Mouse (Mus musculus) heart, embryonic 13.5 days (tissue): ENCODE data around the gene Cic. TPM values are rescaled to one million over a fixed set of nuclear protein-coding genes. Genes with fewer than 3 reads are reported as not detected.
"Not testable (repeated sequence)": the region's sequence is repeated elsewhere in the genome, so short reads cannot be mapped to it uniquely, and the experiment has no call there.

Source experiments
- ATAC-seq: fragments of 200-750 bp; cut with Nextera tagmentation; 2 replicates; pipeline ENCODE4 v1.8.0; 2017; ENCODE audit warnings: moderate TSS enrichment; ENCODE audit not compliant: insufficient number of reproducible peaks, low FRiP score, low TSS enrichment; ENCODE audit errors: extremely low read depth
- H3K27ac ChIP-seq: fragments of 300-500 bp; sonication (generic); replicated peaks from 2 replicates; pipeline ENCODE4 v1.5.1; 2015; ENCODE audit warnings: moderate library complexity, mild to moderate bottlenecking, inconsistent platforms
- H3K27me3 ChIP-seq: fragments of 300-500 bp; sonication (generic); replicated peaks from 2 replicates; pipeline ENCODE4 v1.6.1; 2015; ENCODE audit warnings: mild to moderate bottlenecking, inconsistent platforms
- H3K36me3 ChIP-seq: fragments of 300-500 bp; sonication (generic); 2 replicates; pipeline ENCODE4 v1.6.1; 2015; ENCODE audit warnings: mild to moderate bottlenecking, inconsistent platforms
- H3K4me1 ChIP-seq: fragments of 300-500 bp; sonication (generic); 2 replicates; pipeline ENCODE4 v1.6.1; 2015; ENCODE audit warnings: inconsistent platforms
- H3K4me2 ChIP-seq: fragments of 300-500 bp; sonication (generic); 2 replicates; pipeline ENCODE4 v1.6.1; 2015; ENCODE audit warnings: inconsistent platforms, mild to moderate bottlenecking, moderate library complexity
- H3K4me3 ChIP-seq: fragments of 300-500 bp; sonication (generic); 2 replicates; pipeline ENCODE4 v1.5.1; 2015; ENCODE audit warnings: moderate library complexity, mild to moderate bottlenecking, inconsistent platforms
- H3K9ac ChIP-seq: fragments of 300-500 bp; sonication (generic); 2 replicates; pipeline ENCODE4 v1.6.1; 2015; ENCODE audit warnings: inconsistent platforms, mild to moderate bottlenecking, moderate library complexity
- H3K9me3 ChIP-seq: fragments of 300-500 bp; sonication (generic); 2 replicates; pipeline ENCODE4 v1.6.1; 2016; ENCODE audit warnings: inconsistent platforms
- WGBS: fragments of 180-500 bp; shearing (Covaris S2); methylation state at CpG from one replicate; pipeline ENCODE4 v1.1.7; 2015; ENCODE audit warnings: mixed read lengths; 5-methylcytosine and 5-hydroxymethylcytosine counted together
- polyA plus RNA-seq: library from polyadenylated mRNA; unstranded; fragments of >200 nt; fragmentation: Nextera tagmentation; extraction: Ambion mirVana; gene quantifications from 2 replicates; pipeline ENCODE4 v1.2.1, GENCODE M21; 2015

Gene Cic
- polyA plus RNA-seq, 1 experiment from 2014 or later = 22.9 TPM

GRCm38 (mm10) chr7:25263968-25264870 is 3.3 kb upstream of the Cic start:
- WGBS = 36% methylated on average over 17 of the region's 17 CpGs
- H3K36me3 ChIP-seq = no peaks in the 10 kb centered on the region
- H3K9ac ChIP-seq = peak overlapping the region; percentile 7; the same call in 1 of the 2 replicates

GRCm38 (mm10) chr7:25265743-25266142 is 1.8 kb upstream of the Cic start:
- not testable (repeated sequence) for H3K27ac ChIP-seq, ATAC-seq, H3K9ac ChIP-seq, H3K9me3 ChIP-seq, H3K4me2 ChIP-seq, H3K27me3 ChIP-seq, H3K4me3 ChIP-seq, H3K36me3 ChIP-seq
- 67% methylated on average over 5 of the region's 5 CpGs for WGBS
- peaks cover 37% of the 10 kb centered on the region for H3K4me1 ChIP-seq

More at GRCm38 (mm10) chr7:25263968-25264870, 3.3 kb upstream of the Cic start:
- no peak for ATAC-seq
- H3K27ac ChIP-seq = no peak overlapping the region
- H3K9me3 ChIP-seq = no peaks in the 10 kb centered on the region
- H3K27me3 ChIP-seq = no peaks in the 10 kb centered on the region
- H3K4me1 ChIP-seq = peaks cover 21% of the 10 kb centered on the region
- no peak overlapping the region for H3K4me3 ChIP-seq
- H3K4me2 ChIP-seq = no peak overlapping the region

GRCm38 (mm10) chr7:25266180-25266962 is 1.1 kb upstream of the Cic start:
- 79% methylated on average over 8 of the region's 8 CpGs for WGBS
- H3K9me3 ChIP-seq = no peaks in the 10 kb centered on the region
- ATAC-seq = no peak
- peak overlapping the region; percentile 85; the same call in 1 of the 2 replicates for H3K9ac ChIP-seq
- H3K27ac ChIP-seq = no peak overlapping the region
- H3K4me2 ChIP-seq = peak overlapping the region; percentile 74
- H3K36me3 ChIP-seq = peaks cover 10% of the 10 kb centered on the region
- H3K27me3 ChIP-seq = no peaks in the 10 kb centered on the region
- no peak overlapping the region for H3K4me3 ChIP-seq
- peaks cover 37% of the 10 kb centered on the region for H3K4me1 ChIP-seq

GRCm38 (mm10) chr7:25267751-25268463 is 403 bp downstream of the Cic start:
- peak overlapping the region; percentile 93 for H3K27ac ChIP-seq
- H3K4me2 ChIP-seq = peak overlapping the region; percentile 88
- H3K9ac ChIP-seq = peak overlapping the region; percentile 97
- peak; percentile 91 for ATAC-seq
- WGBS = under 1% methylated on average over 33 of the region's 33 CpGs
- no peaks in the 10 kb centered on the region for H3K9me3 ChIP-seq
- peaks cover 47% of the 10 kb centered on the region for H3K4me1 ChIP-seq
- peak overlapping the region; percentile 85 for H3K4me3 ChIP-seq
- no peaks in the 10 kb centered on the region for H3K27me3 ChIP-seq
- H3K36me3 ChIP-seq = peaks cover 25% of the 10 kb centered on the region

GRCm38 (mm10) chr7:25268588-25268987 is 1.1 kb downstream of the Cic start:
- peak overlapping the region; percentile 85 for H3K4me3 ChIP-seq
- peak overlapping the region; percentile 88 for H3K27ac ChIP-seq
- H3K9me3 ChIP-seq = no peaks in the 10 kb centered on the region
- H3K4me1 ChIP-seq = peaks cover 54% of the 10 kb centered on the region
- peak overlapping the region; percentile 88 for H3K4me2 ChIP-seq
- ATAC-seq = no peak
- H3K9ac ChIP-seq = peak overlapping the region; percentile 97
- peaks cover 32% of the 10 kb centered on the region for H3K36me3 ChIP-seq
- 5% methylated on average over 7 of the region's 7 CpGs for WGBS
- H3K27me3 ChIP-seq = no peaks in the 10 kb centered on the region

GRCm38 (mm10) chr7:25269029-25269428 is 1.5 kb downstream of the Cic start:
- H3K4me3 ChIP-seq = peak overlapping the region; percentile 85
- no peak for ATAC-seq
- H3K27me3 ChIP-seq = no peaks in the 10 kb centered on the region
- peaks cover 58% of the 10 kb centered on the region for H3K4me1 ChIP-seq
- peak overlapping the region; percentile 88 for H3K27ac ChIP-seq
- peaks cover 36% of the 10 kb centered on the region for H3K36me3 ChIP-seq
- 28% methylated on average over 4 of the region's 4 CpGs for WGBS
- H3K9ac ChIP-seq = peak overlapping the region; percentile 97
- peak overlapping the region; percentile 88 for H3K4me2 ChIP-seq
- H3K9me3 ChIP-seq = no peaks in the 10 kb centered on the region

- H3K4me2 ChIP-seq = peak overlapping the region; percentile 88
- ATAC-seq = no peak
- H3K27me3 ChIP-seq = no peaks in the 10 kb centered on the region
- H3K9ac ChIP-seq = peak overlapping the region; percentile 97
- peak overlapping the region; percentile 88 for H3K27ac ChIP-seq
- H3K9me3 ChIP-seq = no peaks in the 10 kb centered on the region
- H3K36me3 ChIP-seq = peaks cover 39% of the 10 kb centered on the region
- peak overlapping the region; percentile 85 for H3K4me3 ChIP-seq
- WGBS = 83% methylated on average over 8 of the region's 8 CpGs
- peaks cover 59% of the 10 kb centered on the region for H3K4me1 ChIP-seq
These were observed 2.2 kb downstream of the Cic start for GRCm38 (mm10) chr7:25269545-25270271.

GRCm38 (mm10) chr7:25270652-25271633 is 3.4 kb downstream of the Cic start:
- Histone ChIP-seq H3K27me3 (no peaks in the 10 kb centered on the region), H3K27ac (no peak overlapping the region), H3K9ac (peak overlapping the region; percentile 97), H3K4me2 (no peak overlapping the region), H3K4me3 (no peak overlapping the region), H3K36me3 (peaks cover 46% of the 10 kb centered on the region), H3K4me1 (peaks cover 71% of the 10 kb centered on the region), H3K9me3 (no peaks in the 10 kb centered on the region)
- ATAC-seq = no peak
- 86% methylated on average over 35 of the region's 35 CpGs for WGBS

- Histone ChIP-seq H3K9ac (peak overlapping the region; percentile 24; the same call in 1 of the 2 replicates), H3K36me3 (peaks cover 46% of the 10 kb centered on the region), H3K4me1 (peaks cover 75% of the 10 kb centered on the region), H3K4me2 (no peak overlapping the region), H3K27ac (no peak overlapping the region), H3K4me3 (no peak overlapping the region), H3K27me3 (no peaks in the 10 kb centered on the region), H3K9me3 (no peaks in the 10 kb centered on the region)
- no peak for ATAC-seq
- WGBS = 79% methylated on average over 30 of the region's 30 CpGs
These were observed 4.3 kb downstream of the Cic start for GRCm38 (mm10) chr7:25271651-25272444.
